Mouse (Mus musculus): ENCODE results near the gene Car14. TPM values are rescaled to one million over a fixed set of nuclear protein-coding genes. Genes with fewer than 3 reads are reported as not detected.

The Car14 gene
- polyA plus RNA-seq, 1 experiment, result 0.81 TPM

- 1% methylated on average over 12 of the region's 12 CpGs for WGBS
- H3K36me3 ChIP-seq (ENCODE audit: control insufficient read depth, insufficient read depth, low read length), result no peaks in the 10 kb centered on the region
- H3K27me3 ChIP-seq (ENCODE audit: control insufficient read depth, insufficient read depth, low read length), result peaks cover 21% of the 10 kb centered on the region
- peak overlapping the region; percentile 47 for H3K4me3 ChIP-seq (ENCODE audit: low read depth, low read length)
- no peak overlapping the region for H3K27ac ChIP-seq (ENCODE audit: insufficient read depth, low read depth, low read length)
- H3K4me1 ChIP-seq (ENCODE audit: control insufficient read depth, insufficient read depth, insufficient read length, low read length), result peaks cover 3% of the 10 kb centered on the region
- TF ChIP-seq POLR2A (IDR thresholded peaks at IDR 0.05; ENCODE audit: low read depth, low read length) (no peak), CTCF (IDR thresholded peaks at IDR 0.05; ENCODE audit: extremely low read depth, insufficient read length, insufficient replicate concordance, low read depth, low read length) (peak; percentile 92; the same call in 1 of the 2 replicates)
Measured at GRCm38 (mm10) chr3:95906860-95907259, 2.4 kb upstream of the Car14 start.

GRCm38 (mm10) chr3:95905940-95906492, 1.5 kb upstream of the Car14 start:
- Histone ChIP-seq H3K27ac (ENCODE audit: insufficient read depth, low read depth, low read length) (no peak overlapping the region), H3K36me3 (ENCODE audit: control insufficient read depth, insufficient read depth, low read length) (no peaks in the 10 kb centered on the region), H3K27me3 (ENCODE audit: control insufficient read depth, insufficient read depth, low read length) (peaks cover 21% of the 10 kb centered on the region), H3K4me1 (ENCODE audit: control insufficient read depth, insufficient read depth, insufficient read length, low read length) (peaks cover 3% of the 10 kb centered on the region), H3K4me3 (ENCODE audit: low read depth, low read length) (no peak overlapping the region)
- 2% methylated on average over 12 of the region's 12 CpGs for WGBS
- TF ChIP-seq CTCF (IDR thresholded peaks at IDR 0.05; ENCODE audit: extremely low read depth, insufficient read length, insufficient replicate concordance, low read depth, low read length) (peak; percentile 75; the same call in 1 of the 2 replicates), POLR2A (IDR thresholded peaks at IDR 0.05; ENCODE audit: low read depth, low read length) (no peak)

GRCm38 (mm10) chr3:95905146-95905939, 852 bp upstream of the Car14 start:
- Histone ChIP-seq H3K27me3 (ENCODE audit: control insufficient read depth, insufficient read depth, low read length) (peaks cover 21% of the 10 kb centered on the region), H3K27ac (ENCODE audit: insufficient read depth, low read depth, low read length) (no peak overlapping the region), H3K4me1 (ENCODE audit: control insufficient read depth, insufficient read depth, insufficient read length, low read length) (peaks cover 3% of the 10 kb centered on the region), H3K4me3 (ENCODE audit: low read depth, low read length) (peak overlapping the region; percentile 12), H3K36me3 (ENCODE audit: control insufficient read depth, insufficient read depth, low read length) (no peaks in the 10 kb centered on the region)
- TF ChIP-seq POLR2A (IDR thresholded peaks at IDR 0.05; ENCODE audit: low read depth, low read length), result no peak
- no peak for TF ChIP-seq CTCF (IDR thresholded peaks at IDR 0.05; ENCODE audit: extremely low read depth, insufficient read length, insufficient replicate concordance, low read depth, low read length)
- WGBS, result 2% methylated on average over 18 of the region's 18 CpGs

- no peak overlapping the region for H3K27ac ChIP-seq (ENCODE audit: insufficient read depth, low read depth, low read length)
- no peak overlapping the region for H3K4me3 ChIP-seq (ENCODE audit: low read depth, low read length)
- peaks cover 3% of the 10 kb centered on the region for H3K4me1 ChIP-seq (ENCODE audit: control insufficient read depth, insufficient read depth, insufficient read length, low read length)
- H3K36me3 ChIP-seq (ENCODE audit: control insufficient read depth, insufficient read depth, low read length), result no peaks in the 10 kb centered on the region
- WGBS, result 20% methylated on average over 15 of the region's 15 CpGs
- H3K27me3 ChIP-seq (ENCODE audit: control insufficient read depth, insufficient read depth, low read length), result peaks cover 21% of the 10 kb centered on the region
- TF ChIP-seq POLR2A (IDR thresholded peaks at IDR 0.05; ENCODE audit: low read depth, low read length) (no peak), CTCF (IDR thresholded peaks at IDR 0.05; ENCODE audit: extremely low read depth, insufficient read length, insufficient replicate concordance, low read depth, low read length) (no peak)
Measured at GRCm38 (mm10) chr3:95903753-95904502, 563 bp downstream of the Car14 start.

GRCm38 (mm10) chr3:95902643-95903042, 1.8 kb downstream of the Car14 start:
- H3K27ac ChIP-seq (ENCODE audit: insufficient read depth, low read depth, low read length), result no peak overlapping the region
- H3K4me1 ChIP-seq (ENCODE audit: control insufficient read depth, insufficient read depth, insufficient read length, low read length), result peaks cover 3% of the 10 kb centered on the region
- peaks cover 21% of the 10 kb centered on the region for H3K27me3 ChIP-seq (ENCODE audit: control insufficient read depth, insufficient read depth, low read length)
- no peak for TF ChIP-seq POLR2A (IDR thresholded peaks at IDR 0.05; ENCODE audit: low read depth, low read length)
- no peak for TF ChIP-seq CTCF (IDR thresholded peaks at IDR 0.05; ENCODE audit: extremely low read depth, insufficient read length, insufficient replicate concordance, low read depth, low read length)
- WGBS, result 50% methylated on average over 6 of the region's 6 CpGs
- no peaks in the 10 kb centered on the region for H3K36me3 ChIP-seq (ENCODE audit: control insufficient read depth, insufficient read depth, low read length)
- H3K4me3 ChIP-seq (ENCODE audit: low read depth, low read length), result no peak overlapping the region

GRCm38 (mm10) chr3:95902373-95902625, 2.2 kb downstream of the Car14 start:
- no peak for TF ChIP-seq POLR2A (IDR thresholded peaks at IDR 0.05; ENCODE audit: low read depth, low read length)
- TF ChIP-seq CTCF (IDR thresholded peaks at IDR 0.05; ENCODE audit: extremely low read depth, insufficient read length, insufficient replicate concordance, low read depth, low read length), result no peak
- Histone ChIP-seq H3K4me3 (ENCODE audit: low read depth, low read length) (no peak overlapping the region), H3K27me3 (ENCODE audit: control insufficient read depth, insufficient read depth, low read length) (peaks cover 21% of the 10 kb centered on the region), H3K4me1 (ENCODE audit: control insufficient read depth, insufficient read depth, insufficient read length, low read length) (peaks cover 3% of the 10 kb centered on the region), H3K36me3 (ENCODE audit: control insufficient read depth, insufficient read depth, low read length) (peaks cover 2% of the 10 kb centered on the region; the same call in 1 of the 2 replicates), H3K27ac (ENCODE audit: insufficient read depth, low read depth, low read length) (no peak overlapping the region)

Measured in small intestine, adult 2 months (tissue).